Mouse (Mus musculus) CH12.LX (cell line): ENCODE measurements around the gene 2310030G06Rik. TPM values are rescaled to one million over a fixed set of nuclear protein-coding genes. Genes with fewer than 3 reads are reported as not detected.
A peak's percentile ranks its signal among the peaks of the same experiment; 100 is the strongest.

Experiments used
- DNase-seq: peaks from one replicate; pipeline ENCODE4 v3.0.0-alpha.2; 2013; ENCODE audit errors: extremely low read depth
- H3K27ac ChIP-seq: 2 replicates; pipeline ENCODE4 v1.5.1; 2012; ENCODE audit warnings: low read depth, mild to moderate bottlenecking, control low read depth, moderate library complexity; ENCODE audit not compliant: insufficient read depth
- H3K27me3 ChIP-seq: replicated peaks from 2 replicates; pipeline ENCODE3; 2012; ENCODE audit warnings: inconsistent platforms
- H3K36me3 ChIP-seq, 2 experiments: replicated peaks in 1 of 2; 2 replicates each; pipeline versions ENCODE3 to v1.6.1; 2012; ENCODE audit warnings: inconsistent platforms in 1 of 2, low read length in 1 of 2, mild to moderate bottlenecking in 1 of 2, mixed read lengths in 1 of 2, moderate library complexity in 1 of 2; ENCODE audit not compliant: control insufficient read depth in 1 of 2, insufficient read depth in 1 of 2
- H3K4me1 ChIP-seq, 2 experiments: 2 replicates each; pipeline ENCODE4 v1.6.1; 2012; ENCODE audit warnings: inconsistent platforms in 1 of 2, moderate library complexity in 1 of 2; ENCODE audit not compliant: insufficient read depth in 2 of 2, control insufficient read depth in 1 of 2
- H3K4me2 ChIP-seq: 2 replicates; pipeline ENCODE4 v1.6.1; 2012; ENCODE audit warnings: low read depth, mild to moderate bottlenecking, control low read depth; ENCODE audit not compliant: poor library complexity, insufficient read depth, severe bottlenecking
- H3K4me3 ChIP-seq, 3 experiments: fragments of 150-350 bp in 1 of 3; sonication (generic) in 1 of 3; replicated peaks in 1 of 3; 2 replicates each; pipeline versions ENCODE3 to v1.5.1; 2011 to 2012; ENCODE audit warnings: low read depth in 2 of 3, low read length in 2 of 3, mild to moderate bottlenecking in 2 of 3, moderate library complexity in 2 of 3, control low read depth in 1 of 3, improper control_type of control experiment in 1 of 3, inconsistent platforms in 1 of 3, mixed read lengths in 1 of 3; ENCODE audit not compliant: poor library complexity in 1 of 3
- H3K79me2 ChIP-seq: replicated peaks from 2 replicates; pipeline ENCODE4 v1.6.1; 2012; ENCODE audit warnings: mild to moderate bottlenecking, moderate library complexity; ENCODE audit not compliant: control insufficient read depth, poor library complexity, insufficient read depth, severe bottlenecking; ENCODE audit errors: extremely low read depth
- H3K9ac ChIP-seq: 2 replicates; pipeline ENCODE4 v1.6.1; 2012; ENCODE audit warnings: low read depth, mild to moderate bottlenecking, control low read depth, moderate library complexity; ENCODE audit not compliant: insufficient read depth
- H3K9me3 ChIP-seq: replicated peaks from 2 replicates; pipeline ENCODE3; 2012; ENCODE audit warnings: low read length, inconsistent platforms, mixed read lengths
- CHD1 ChIP-seq: IDR thresholded peaks from 2 replicates; pipeline ENCODE4 v1.6.1; 2012; ENCODE audit warnings: low read depth, low read length, improper control_type of control experiment, inconsistent platforms
- CTCF ChIP-seq, 2 experiments: IDR thresholded peaks in 1 of 2; conservative IDR thresholded peaks in 1 of 2; 2 replicates each; pipeline ENCODE4 v1.5.1; 2011 to 2012; ENCODE audit warnings: low read depth in 2 of 2, low read length in 2 of 2, improper control_type of control experiment in 1 of 2, inconsistent platforms in 1 of 2, mild to moderate bottlenecking in 1 of 2, moderate library complexity in 1 of 2
- E2F4 ChIP-seq: IDR thresholded peaks from 2 replicates; pipeline ENCODE4 v1.6.1; 2011; ENCODE audit warnings: low read depth, low read length, improper control_type of control experiment; ENCODE audit not compliant: insufficient replicate concordance
- ELF1 ChIP-seq: IDR thresholded peaks from 2 replicates; pipeline ENCODE4 v1.6.1; 2014; ENCODE audit warnings: low read depth, mild to moderate bottlenecking, inconsistent platforms, low read length, improper control_type of control experiment
- ETS1 ChIP-seq: conservative IDR thresholded peaks from 2 replicates; pipeline ENCODE4 v1.6.1; 2012; ENCODE audit warnings: low read depth, mild to moderate bottlenecking, inconsistent platforms, low read length, improper control_type of control experiment, moderate library complexity
- GABPA ChIP-seq: IDR thresholded peaks from 2 replicates; pipeline ENCODE4 v1.6.1; 2012; ENCODE audit warnings: low read depth, low read length, improper control_type of control experiment, inconsistent platforms; ENCODE audit not compliant: insufficient replicate concordance
- MAFK ChIP-seq: IDR thresholded peaks from 2 replicates; pipeline ENCODE4 v1.6.1; 2011; ENCODE audit warnings: low read length, improper control_type of control experiment; ENCODE audit not compliant: insufficient replicate concordance
- MAX ChIP-seq: IDR thresholded peaks from 2 replicates; pipeline ENCODE4 v1.6.1; 2011; ENCODE audit warnings: low read length, improper control_type of control experiment
- MXI1 ChIP-seq: IDR thresholded peaks from 2 replicates; pipeline ENCODE4 v1.6.1; 2011; ENCODE audit warnings: mild to moderate bottlenecking, low read depth, low read length, improper control_type of control experiment
- NELFE ChIP-seq: IDR thresholded peaks from 2 replicates; pipeline ENCODE4 v1.6.1; 2011; ENCODE audit warnings: low read depth, low read length, improper control_type of control experiment
- NRF1 ChIP-seq: IDR thresholded peaks from 2 replicates; pipeline ENCODE4 v1.6.1; 2014; ENCODE audit warnings: low read depth, mild to moderate bottlenecking, inconsistent platforms, low read length, improper control_type of control experiment, moderate library complexity
- POLR2A ChIP-seq: IDR thresholded peaks from 2 replicates; pipeline ENCODE4 v1.6.1; 2011; ENCODE audit warnings: low read depth, mild to moderate bottlenecking, improper control_type of control experiment, low read length
- POLR2AphosphoS2 ChIP-seq: IDR thresholded peaks from 2 replicates; pipeline ENCODE4 v1.6.1; 2011; ENCODE audit warnings: low read depth, low read length, improper control_type of control experiment
- RAD21 ChIP-seq: IDR thresholded peaks from 2 replicates; pipeline ENCODE4 v1.6.1; 2011; ENCODE audit warnings: low read depth, mild to moderate bottlenecking, low read length, improper control_type of control experiment, moderate library complexity
- RCOR1 ChIP-seq: conservative IDR thresholded peaks from 2 replicates; pipeline ENCODE4 v1.6.1; 2012; ENCODE audit warnings: low read depth, mild to moderate bottlenecking, inconsistent platforms, low read length, improper control_type of control experiment
- SIN3A ChIP-seq: IDR thresholded peaks from 2 replicates; pipeline ENCODE4 v1.6.1; 2012; ENCODE audit warnings: low read length, improper control_type of control experiment, inconsistent platforms
- SMC3 ChIP-seq: IDR thresholded peaks from 2 replicates; pipeline ENCODE4 v1.6.1; 2011; ENCODE audit warnings: low read depth, low read length, improper control_type of control experiment
- TCF12 ChIP-seq: IDR thresholded peaks from 2 replicates; pipeline ENCODE4 v1.6.1; 2014; ENCODE audit warnings: low read depth, mild to moderate bottlenecking, inconsistent platforms, low read length, improper control_type of control experiment
- USF1 ChIP-seq: IDR thresholded peaks from 2 replicates; pipeline ENCODE4 v1.6.1; 2014; ENCODE audit warnings: low read depth, mild to moderate bottlenecking, inconsistent platforms, low read length, improper control_type of control experiment
- ZC3H11A ChIP-seq: IDR thresholded peaks from 2 replicates; pipeline ENCODE4 v1.6.1; 2012; ENCODE audit warnings: low read depth, mild to moderate bottlenecking, inconsistent platforms, low read length, improper control_type of control experiment
- ZNF384 ChIP-seq: IDR thresholded peaks from 2 replicates; pipeline ENCODE4 v1.6.1; 2012; ENCODE audit warnings: low read depth, low read length, improper control_type of control experiment, inconsistent platforms
- dilution Hi-C: fragments of 300-500 bp; cut with MboI; formaldehyde crosslinking; loops from 2 replicates; pipeline ENCODE4 v1.14.3; 2020; ENCODE audit warnings: low sequenced_read_pairs; ENCODE audit not compliant: extremely low pct_unique_long_range_greater_than_20kb, extremely low pct_ligation_motif_present
- in situ Hi-C: fragments of 300-500 bp; cut with MboI; formaldehyde crosslinking; loops from 3 replicates; pipeline ENCODE4 v1.14.3; 2019; ENCODE audit warnings: low sequenced_read_pairs, low pct_ligation_motif_present, low pct_unique_long_range_greater_than_20kb, mixed read lengths
- polyA plus RNA-seq: library from polyadenylated mRNA; unstranded; fragments of >175 nt; gene quantifications from 2 replicates; pipeline ENCODE4 v1.2.1, GENCODE M21; 2012; ENCODE audit warnings: low read depth; ENCODE audit not compliant: insufficient read length
- total RNA-seq, 2 experiments: library from RNA; depleted of rRNA; stranded (reverse); fragments of 300-350 nt in 1 of 2; fragments of >200 nt in 1 of 2; gene quantifications; 2 replicates each; pipeline ENCODE4 v1.2.3; 2012 to 2014

Gene 2310030G06Rik
- total and polyA plus RNA-seq, 3 experiments: not detected

DNA sequence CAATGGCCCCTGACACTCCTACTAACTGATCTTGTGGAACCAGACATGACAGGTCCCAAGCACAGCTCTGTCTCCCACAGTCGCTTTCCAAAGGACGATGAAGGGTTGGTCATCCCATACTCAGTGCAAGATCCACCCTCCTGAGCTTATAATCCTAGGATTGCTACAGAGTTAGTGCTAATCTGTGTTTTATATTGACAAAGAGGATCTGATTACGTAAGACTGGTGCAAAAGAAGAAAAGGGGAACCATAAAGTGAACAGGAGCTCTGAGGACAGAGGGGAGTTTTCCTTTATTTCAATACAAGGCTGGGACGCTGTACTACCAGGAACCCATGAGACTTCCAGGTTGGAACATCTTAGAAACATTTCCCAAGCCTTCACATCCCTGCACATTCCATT lies 35.0 kb downstream of the 2310030G06Rik start:
- Histone ChIP-seq H3K36me3 (no peaks in the 10 kb centered on the region), H3K9me3 (no peaks in the 10 kb centered on the region), H3K27me3 (peaks cover 7% of the 10 kb centered on the region), H3K9ac (no peak overlapping the region), H3K4me3 (no peak overlapping the region), H3K79me2 (no peaks in the 10 kb centered on the region), H3K27ac (no peak overlapping the region), H3K4me2 (no peak overlapping the region), H3K4me1 (no peaks in the 10 kb centered on the region)
- no peak for DNase-seq
- TF ChIP-seq CTCF (conservative IDR thresholded peaks at IDR 0.05 in 1 of 2, IDR thresholded peaks at IDR 0.05 in 1 of 2; ENCODE audit: low read depth in 2 of 2, low read length in 2 of 2) (no peak), POLR2AphosphoS2 (no peak), TCF12 (no peak), MXI1 (no peak), USF1 (no peak), RCOR1 (no peak), ETS1 (no peak), RAD21 (no peak), ELF1 (no peak), ZC3H11A (no peak), NRF1 (no peak), MAX (no peak), POLR2A (no peak), SIN3A (no peak), GABPA (no peak), CHD1 (no peak), SMC3 (no peak), E2F4 (no peak), MAFK (no peak), NELFE (no peak)
- in situ Hi-C loops: no loop called here
- dilution Hi-C loops: no loop called here

GRCm38 (mm10) chr9:50709108-50709507 lies 37.2 kb downstream of the 2310030G06Rik start:
- Histone ChIP-seq H3K4me1 (no peaks in the 10 kb centered on the region), H3K4me3 (no peak overlapping the region), H3K79me2 (no peaks in the 10 kb centered on the region), H3K27me3 (peaks cover 2% of the 10 kb centered on the region), H3K27ac (no peak overlapping the region), H3K36me3 (no peaks in the 10 kb centered on the region), H3K9ac (no peak overlapping the region), H3K9me3 (no peaks in the 10 kb centered on the region), H3K4me2 (no peak overlapping the region)
- dilution Hi-C loops (no loop called here), in situ Hi-C loops (no loop called here)
- TF ChIP-seq CTCF (conservative IDR thresholded peaks at IDR 0.05 in 1 of 2, IDR thresholded peaks at IDR 0.05 in 1 of 2; ENCODE audit: low read depth in 2 of 2, low read length in 2 of 2): peak in 1 of 2 experiments; percentile 74; a peak in 2 of 4 replicates
- TF ChIP-seq RAD21: peak; percentile 72
- TF ChIP-seq SMC3: peak; percentile 39
- no peak for TF ChIP-seq ZNF384
- DNase-seq: peak; percentile 31
